Mouse (Mus musculus) midbrain, embryonic 11.5 days (tissue): ENCODE measurements at regions not wholly inside any gene's neighbourhood (a gene's known extent, or its start where the extent isn't known, plus 50 kb on each side); places are given as distances from the start of the nearest gene placed in this dataset.
"Not testable (repeated sequence)": the region's sequence is repeated elsewhere in the genome, so short reads cannot be mapped to it uniquely, and the experiment has no call there.

Source experiments
- ATAC-seq: fragments of 200-750 bp; cut with Nextera tagmentation; 2 replicates; pipeline ENCODE4 v1.8.0; 2017; ENCODE audit warnings: moderate TSS enrichment, moderate library complexity; ENCODE audit not compliant: low FRiP score
- DNase-seq: peaks from one replicate; pipeline ENCODE4 v3.0.0; 2015; ENCODE audit warnings: low spot score; ENCODE audit errors: missing footprints
- H3K27ac ChIP-seq: fragments of 300-500 bp; sonication (generic); 2 replicates; pipeline ENCODE4 v1.5.1; 2014; ENCODE audit warnings: low read depth, low read length
- H3K27me3 ChIP-seq: fragments of 300-500 bp; sonication (generic); 2 replicates; pipeline ENCODE4 v1.6.1; 2014; ENCODE audit warnings: mild to moderate bottlenecking, low read length, moderate library complexity, mixed read lengths; ENCODE audit not compliant: control insufficient read depth, insufficient read depth
- H3K36me3 ChIP-seq: fragments of 300-500 bp; sonication (generic); 2 replicates; pipeline ENCODE4 v1.6.1; 2014; ENCODE audit warnings: mild to moderate bottlenecking, low read length, moderate library complexity, mixed read lengths; ENCODE audit not compliant: control insufficient read depth, insufficient read depth
- H3K4me1 ChIP-seq: fragments of 300-500 bp; sonication (generic); 2 replicates; pipeline ENCODE4 v1.6.1; 2014; ENCODE audit warnings: low read length; ENCODE audit not compliant: control insufficient read depth, insufficient read depth
- H3K4me2 ChIP-seq: fragments of 300-500 bp; sonication (generic); 2 replicates; pipeline ENCODE4 v1.6.1; 2014; ENCODE audit warnings: mild to moderate bottlenecking, moderate library complexity
- H3K4me3 ChIP-seq: fragments of 300-500 bp; sonication (generic); 2 replicates; pipeline ENCODE4 v1.5.1; 2014; ENCODE audit warnings: low read depth, low read length
- H3K9ac ChIP-seq: fragments of 300-500 bp; sonication (generic); 2 replicates; pipeline ENCODE4 v1.6.1; 2014; ENCODE audit warnings: low read length
- H3K9me3 ChIP-seq: fragments of 300-500 bp; sonication (generic); 2 replicates; pipeline ENCODE4 v1.6.1; 2016; ENCODE audit warnings: low read length; ENCODE audit not compliant: control insufficient read depth
- whole genome bisulfite sequencing: fragments of 180-500 bp; shearing (Covaris S2); extraction: QIAGEN DNeasy Blood & Tissue Kit; methylation state at CpG from one replicate; pipeline ENCODE4 v1.1.7; 2014; 5-methylcytosine and 5-hydroxymethylcytosine counted together

DNA sequence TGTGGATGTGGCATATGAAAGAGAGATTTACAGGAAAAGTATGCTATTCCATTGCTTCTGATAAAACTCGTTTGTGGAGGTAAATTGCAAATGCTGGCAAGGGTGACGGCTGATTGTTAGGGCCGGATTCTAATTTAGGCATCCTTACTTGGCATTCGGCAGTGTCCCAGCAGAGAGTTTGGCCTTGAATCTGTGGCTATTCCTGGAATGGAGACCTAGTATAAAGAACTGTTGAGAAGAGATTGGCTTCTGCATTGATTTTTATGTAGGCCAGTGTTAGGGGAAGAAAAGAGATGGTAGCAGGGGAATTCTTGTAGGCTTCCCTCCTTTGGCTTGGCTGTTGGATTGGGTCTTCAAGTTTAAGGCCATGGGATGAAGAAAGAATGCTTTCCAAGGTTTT is 293.4 kb downstream of the Hace1 start:
- H3K36me3 ChIP-seq: no peaks in the 10 kb centered on the region
- 85% methylated on average over 4 of the region's 4 CpGs for whole genome bisulfite sequencing
- no peak for ATAC-seq
- no peaks in the 10 kb centered on the region for H3K9me3 ChIP-seq
- no peak overlapping the region for H3K9ac ChIP-seq
- H3K27me3 ChIP-seq: no peaks in the 10 kb centered on the region
- H3K4me3 ChIP-seq: no peak overlapping the region
- H3K4me2 ChIP-seq: no peak overlapping the region
- no peak overlapping the region for H3K27ac ChIP-seq
- H3K4me1 ChIP-seq: peaks cover 4% of the 10 kb centered on the region; the same call in 1 of the 2 replicates
- DNase-seq: no peak

DNA sequence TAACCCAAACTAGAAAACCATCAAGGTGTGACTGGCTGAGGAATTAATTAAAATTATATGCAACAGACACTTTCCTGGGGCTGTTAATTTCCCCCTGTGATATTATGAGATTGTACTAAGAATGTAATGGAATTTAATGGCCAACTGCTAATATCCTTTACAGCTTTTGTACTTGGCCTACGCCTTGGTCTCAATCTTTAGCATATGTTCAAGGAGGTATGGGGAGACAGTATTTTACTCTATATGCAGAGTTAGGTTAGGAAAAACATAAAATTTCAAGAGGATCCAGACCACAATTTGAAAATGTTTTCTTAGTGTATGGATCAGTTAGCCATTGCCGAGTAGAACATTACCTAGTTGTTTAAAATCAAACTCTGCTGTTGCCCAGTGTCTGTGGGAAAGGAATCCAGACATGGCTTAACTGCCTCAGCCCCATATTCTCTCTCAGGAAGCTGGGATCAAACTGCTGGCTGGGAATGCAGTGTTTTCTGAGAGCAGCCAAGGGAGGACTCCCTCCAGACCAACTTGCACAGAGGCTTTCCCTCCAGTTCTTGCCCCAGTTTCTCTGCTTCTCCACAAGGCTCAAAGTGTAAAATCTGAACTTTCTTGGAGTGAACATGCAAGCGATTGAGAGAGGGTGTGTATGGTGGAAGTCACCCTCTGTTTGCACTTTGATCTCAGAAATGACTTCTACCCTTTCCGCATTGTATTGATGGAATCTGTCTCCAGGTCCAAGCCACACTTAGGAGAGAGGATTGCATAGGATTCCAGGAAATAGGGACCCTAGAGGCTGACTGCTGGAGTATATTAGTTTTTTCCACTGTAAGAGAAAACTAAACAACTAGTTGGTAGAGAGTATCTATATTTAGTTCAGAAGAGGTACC is 294.6 kb downstream of the Hace1 start:
- Histone ChIP-seq H3K9ac (no peak overlapping the region), H3K4me3 (no peak overlapping the region), H3K27ac (no peak overlapping the region), H3K4me2 (no peak overlapping the region), H3K9me3 (no peaks in the 10 kb centered on the region), H3K27me3 (no peaks in the 10 kb centered on the region), H3K4me1 (peaks cover 4% of the 10 kb centered on the region; the same call in 1 of the 2 replicates), H3K36me3 (no peaks in the 10 kb centered on the region)
- peak; percentile 80 for DNase-seq
- ATAC-seq: no peak
- WGBS: 88% methylated on average over 4 of the region's 4 CpGs

- H3K27ac ChIP-seq: no peak overlapping the region
- no peak overlapping the region for H3K4me3 ChIP-seq
- no peaks in the 10 kb centered on the region for H3K9me3 ChIP-seq
- H3K36me3 ChIP-seq: no peaks in the 10 kb centered on the region
- ATAC-seq (peak; percentile 62), DNase-seq (peak; percentile 81)
- no peak overlapping the region for H3K9ac ChIP-seq
- H3K27me3 ChIP-seq: no peaks in the 10 kb centered on the region
- H3K4me1 ChIP-seq: peaks cover 4% of the 10 kb centered on the region; the same call in 1 of the 2 replicates
- 68% methylated on average over 14 of the region's 14 CpGs for WGBS
- H3K4me2 ChIP-seq: no peak overlapping the region
These were observed 296.5 kb downstream of the Hace1 start for GRCm38 (mm10) chr10:45873805-45874780.

- H3K27me3 ChIP-seq, DNase-seq, H3K4me1 ChIP-seq, H3K4me3 ChIP-seq, H3K9ac ChIP-seq, H3K9me3 ChIP-seq, H3K27ac ChIP-seq, H3K36me3 ChIP-seq, H3K4me2 ChIP-seq, ATAC-seq: not testable (repeated sequence)
- WGBS: 96% methylated on average over 20 of the region's 20 CpGs
These were observed 297.7 kb downstream of the Hace1 start for GRCm38 (mm10) chr10:45875287-45875686.

DNA sequence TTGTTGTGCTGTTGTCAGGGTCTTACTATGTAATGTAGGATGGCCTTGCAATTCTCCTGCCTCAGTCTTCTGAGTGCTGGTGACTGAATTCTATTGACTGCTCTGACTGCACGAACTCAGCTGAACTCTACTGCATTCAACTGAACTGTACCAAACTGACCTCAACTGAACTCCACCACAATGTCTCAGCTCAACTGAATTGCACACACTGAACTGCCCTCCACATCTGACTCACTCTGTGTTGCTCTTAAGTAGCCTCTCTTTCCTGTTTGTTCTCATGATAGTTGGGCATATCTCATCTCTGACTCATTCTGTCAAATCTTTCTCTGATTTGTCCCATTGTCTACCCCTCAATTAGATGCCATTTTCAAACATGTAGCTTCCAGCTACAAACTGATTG is 306.1 kb downstream of the Hace1 start:
- WGBS: 92% methylated on average over 1 of the region's 1 CpGs
- H3K9me3 ChIP-seq: no peaks in the 10 kb centered on the region
- H3K4me2 ChIP-seq: no peak overlapping the region
- no peaks in the 10 kb centered on the region for H3K4me1 ChIP-seq
- no peak overlapping the region for H3K9ac ChIP-seq
- no peak overlapping the region for H3K4me3 ChIP-seq
- H3K27me3 ChIP-seq: no peaks in the 10 kb centered on the region
- ATAC-seq (no peak), DNase-seq (peak; percentile 6)
- H3K27ac ChIP-seq: no peak overlapping the region
- H3K36me3 ChIP-seq: no peaks in the 10 kb centered on the region

- peak; percentile 31 for DNase-seq
- Histone ChIP-seq H3K27ac (no peak overlapping the region), H3K36me3 (no peaks in the 10 kb centered on the region), H3K9me3 (no peaks in the 10 kb centered on the region), H3K9ac (no peak overlapping the region), H3K27me3 (no peaks in the 10 kb centered on the region), H3K4me1 (no peaks in the 10 kb centered on the region), H3K4me2 (no peak overlapping the region), H3K4me3 (no peak overlapping the region)
- 92% methylated on average over 2 of the region's 2 CpGs for WGBS
- no peak for ATAC-seq
These were observed 309.0 kb downstream of the Hace1 start for GRCm38 (mm10) chr10:45886636-45887035.

- Histone ChIP-seq H3K4me2 (no peak overlapping the region), H3K4me3 (no peak overlapping the region), H3K9ac (no peak overlapping the region), H3K27me3 (no peaks in the 10 kb centered on the region), H3K4me1 (no peaks in the 10 kb centered on the region), H3K9me3 (no peaks in the 10 kb centered on the region), H3K36me3 (no peaks in the 10 kb centered on the region), H3K27ac (no peak overlapping the region)
- 75% methylated on average over 4 of the region's 4 CpGs for WGBS
- DNase-seq (peak; percentile 70), ATAC-seq (no peak)
These were observed 311.2 kb downstream of the Hace1 start for GRCm38 (mm10) chr10:45888835-45889234.

DNA sequence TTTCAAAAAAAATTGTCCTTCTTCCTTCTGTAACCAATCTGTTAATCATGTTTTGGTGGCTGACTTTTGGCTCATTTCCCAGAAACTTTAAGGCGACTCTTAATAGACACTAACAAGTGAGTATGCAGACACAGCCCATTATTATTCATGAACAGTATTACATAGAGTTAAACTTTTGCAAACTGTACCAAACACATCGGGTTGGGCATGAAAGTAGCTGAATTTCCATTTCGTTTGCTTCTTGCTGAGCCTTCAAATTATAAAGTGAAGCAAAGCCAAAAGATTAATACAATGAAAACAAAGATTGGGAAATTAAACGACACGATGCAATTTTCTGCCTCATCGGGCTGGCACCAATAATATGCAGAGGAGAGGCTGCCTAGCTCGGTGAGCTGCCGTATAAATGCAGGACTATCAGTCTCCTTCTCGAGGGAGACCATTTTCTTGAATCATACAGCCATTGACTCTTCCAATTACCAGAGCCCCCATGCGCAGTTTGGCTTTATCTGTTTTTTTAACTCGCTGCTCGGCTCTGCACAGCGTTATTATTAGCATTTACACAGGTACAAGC is 311.8 kb downstream of the Hace1 start:
- no peak overlapping the region for H3K27ac ChIP-seq
- no peaks in the 10 kb centered on the region for H3K4me1 ChIP-seq
- H3K27me3 ChIP-seq: no peaks in the 10 kb centered on the region
- 82% methylated on average over 13 of the region's 13 CpGs for WGBS
- ATAC-seq (no peak), DNase-seq (no peak)
- no peak overlapping the region for H3K9ac ChIP-seq
- H3K4me2 ChIP-seq: no peak overlapping the region
- no peaks in the 10 kb centered on the region for H3K9me3 ChIP-seq
- no peaks in the 10 kb centered on the region for H3K36me3 ChIP-seq
- no peak overlapping the region for H3K4me3 ChIP-seq
